ENCODE assay signal across 8 mouse cellular contexts in genomic region chr2:73491442-73492241, GRCm38 (mm10). TPM values are rescaled to one million over a fixed set of nuclear protein-coding genes. Genes with fewer than 3 reads are reported as not detected.
DNase-seq lines count a peak whose midpoint lies in the region; ATAC-seq and TF ChIP-seq lines count a peak whose summit lies in the region.

No protein-coding gene starts in this region.

- H3K27me3 ChIP-seq in midbrain, embryonic 14.5 days (ENCODE audit: control insufficient read depth, insufficient read depth, low read length): no peaks in the 10 kb centered on the region
- no peaks in the 10 kb centered on the region for H3K27me3 ChIP-seq in midbrain, embryonic 15.5 days (replicated peaks)

- H3K9me3 ChIP-seq in midbrain, embryonic 14.5 days (ENCODE audit: control insufficient read depth, low read length): no peaks in the 10 kb centered on the region
- no peaks in the 10 kb centered on the region for H3K9me3 ChIP-seq in midbrain, embryonic 15.5 days

- no peak overlapping the region for H3K9ac ChIP-seq in midbrain, embryonic 14.5 days (replicated peaks; ENCODE audit: low read length)
- no peak overlapping the region for H3K9ac ChIP-seq in midbrain, embryonic 15.5 days

- no peak for ATAC-seq in midbrain, embryonic 14.5 days (ENCODE audit: low FRiP score, low TSS enrichment)
- no peak for ATAC-seq in midbrain, embryonic 15.5 days (replicated peaks)

- H3K36me3 ChIP-seq in midbrain, embryonic 14.5 days (ENCODE audit: control insufficient read depth, insufficient read depth, low read length): no peaks in the 10 kb centered on the region
- H3K36me3 ChIP-seq in midbrain, embryonic 15.5 days (replicated peaks): no peaks in the 10 kb centered on the region

- no peak overlapping the region for H3K4me2 ChIP-seq in midbrain, embryonic 14.5 days (ENCODE audit: low read length)
- H3K4me2 ChIP-seq in midbrain, embryonic 15.5 days: no peak overlapping the region

- no peak for TF ChIP-seq POLR2A in embryonic fibroblast, embryonic 13.5 days (IDR thresholded peaks at IDR 0.05; ENCODE audit: low read depth, low read length)

- DNase-seq in midbrain, embryonic 14.5 days: peak; percentile 14
- peak; percentile 54 for DNase-seq in adipocyte (ENCODE audit: low spot score)
- peak; percentile 44 for DNase-seq in kidney, postnatal 14 days
- DNase-seq in lung, postnatal 36 days: peak; percentile 66
- peak; percentile 47 for DNase-seq in thymus, postnatal 0 days (ENCODE audit: low spot score)
- DNase-seq in left cerebral cortex, postnatal 25 days (ENCODE audit: low spot score in 2 of 2): no peak

- H3K27ac ChIP-seq in midbrain, embryonic 14.5 days (replicated peaks; ENCODE audit: low read depth, low read length): no peak overlapping the region
- H3K27ac ChIP-seq in midbrain, embryonic 15.5 days: no peak overlapping the region
- peak overlapping the region; percentile 50 for H3K27ac ChIP-seq in embryonic fibroblast, embryonic 13.5 days (ENCODE audit: insufficient read depth, low read length)

- peak; percentile 5; the same call in 1 of the 2 replicates for TF ChIP-seq CTCF in embryonic fibroblast, embryonic 13.5 days (IDR thresholded peaks at IDR 0.05; ENCODE audit: borderline replicate concordance, insufficient read depth, low read length)

- WGBS in midbrain, embryonic 14.5 days: 69% methylated on average over 9 of the region's 9 CpGs
- 62% methylated on average over 9 of the region's 9 CpGs for WGBS in midbrain, embryonic 15.5 days

- no peaks in the 10 kb centered on the region for H3K4me1 ChIP-seq in midbrain, embryonic 14.5 days (ENCODE audit: control insufficient read depth, insufficient read depth, low read length)
- no peaks in the 10 kb centered on the region for H3K4me1 ChIP-seq in midbrain, embryonic 15.5 days
- H3K4me1 ChIP-seq in embryonic fibroblast, embryonic 13.5 days (ENCODE audit: control insufficient read depth, insufficient read depth, low read length): peaks cover 22% of the 10 kb centered on the region

- no peak overlapping the region for H3K4me3 ChIP-seq in midbrain, embryonic 14.5 days (replicated peaks; ENCODE audit: low read depth, low read length)
- no peak overlapping the region for H3K4me3 ChIP-seq in midbrain, embryonic 15.5 days
- no peak overlapping the region for H3K4me3 ChIP-seq in embryonic fibroblast, embryonic 13.5 days (ENCODE audit: insufficient read depth, low read length)

- intact Hi-C loops in left cerebral cortex, postnatal 25 days (cut with DNase I): no loop called here

RNA-seq across cellular contexts. Expression of gene Wipf1, which starts 37.9 kb away (rescaled TPM):
- 1.7 and 2.8 TPM in 2 replicates for polyA plus RNA-seq in midbrain, embryonic 14.5 days (2014; fragmentation: Nextera tagmentation; extraction: Ambion mirVana)
- polyA plus RNA-seq in midbrain, embryonic 15.5 days (2015; fragmentation: Nextera tagmentation; extraction: Ambion mirVana): 2.3 and 2.7 TPM in 2 replicates
- polyA plus RNA-seq in embryonic fibroblast, embryonic 13.5 days (2011; ENCODE audit: insufficient read length, low read depth, missing spikeins): 31.9 and 37.6 TPM in 2 replicates
- 22.2 and 25.1 TPM in 2 replicates for polyA plus RNA-seq in thymus, postnatal 0 days (2015; fragmentation: Nextera tagmentation; extraction: Ambion mirVana)
- total RNA-seq in left cerebral cortex, postnatal 25 days (2021): 1 to 10 TPM; 7.0 to 8.4 TPM

Comparison
In these comparisons a context has a peak if more than half of its experiments do, and no peak if none do; other contexts are left out.
1. DNase-seq: peak in midbrain, embryonic 14.5 days (single experiment), adipocyte (single experiment), kidney, postnatal 14 days (single experiment), lung, postnatal 36 days (single experiment) and thymus, postnatal 0 days (single experiment); none in left cerebral cortex, postnatal 25 days (0 of 2).